Mouse (Mus musculus) G1E (cell line): ENCODE data around the gene Litaf. TPM values are rescaled to one million over a fixed set of nuclear protein-coding genes. Genes with fewer than 3 reads are reported as not detected.

Experiments
- ATAC-seq: 2 replicates; pipeline ENCODE4 v1.8.0; 2016; ENCODE audit warnings: mild to moderate bottlenecking; ENCODE audit not compliant: insufficient number of reproducible peaks, poor library complexity, low FRiP score, severe bottlenecking; ENCODE audit errors: extremely low read depth
- DNase-seq: peaks from one replicate; pipeline ENCODE4 v3.0.0; 2012; ENCODE audit warnings: low spot score
- H3K27me3 ChIP-seq: 2 replicates; pipeline ENCODE4 v1.6.1; 2012; ENCODE audit warnings: mild to moderate bottlenecking, low read length, inconsistent platforms; ENCODE audit not compliant: insufficient read depth
- H3K36me3 ChIP-seq: replicated peaks from 2 replicates; pipeline ENCODE3; 2012; ENCODE audit warnings: mild to moderate bottlenecking, inconsistent platforms
- H3K4me1 ChIP-seq: 2 replicates; pipeline ENCODE4 v1.6.1; 2012; ENCODE audit warnings: low read depth, low read length, inconsistent platforms, mixed read lengths; ENCODE audit not compliant: insufficient read depth
- H3K4me3 ChIP-seq: 2 replicates; pipeline ENCODE4 v1.5.1; 2012; ENCODE audit warnings: low read depth, mild to moderate bottlenecking, inconsistent platforms, low read length, moderate library complexity, mixed read lengths
- H3K9me3 ChIP-seq: replicated peaks from 2 replicates; pipeline ENCODE4 v1.6.1; 2012; ENCODE audit warnings: inconsistent platforms
- CTCF ChIP-seq: IDR thresholded peaks from 2 replicates; pipeline ENCODE4 v1.5.1; 2012; ENCODE audit warnings: low read depth, low read length, inconsistent platforms, mixed read lengths
- GATA1 ChIP-seq: IDR thresholded peaks from 2 replicates; pipeline ENCODE4 v1.6.1; 2012; ENCODE audit warnings: borderline replicate concordance, low read length, inconsistent platforms, mixed read lengths
- GATA2 ChIP-seq: IDR thresholded peaks from 2 replicates; pipeline ENCODE4 v1.6.1; 2012; ENCODE audit warnings: low read depth, low read length, inconsistent platforms, borderline replicate concordance
- POLR2AphosphoS5 ChIP-seq: IDR thresholded peaks from 2 replicates; pipeline ENCODE4 v1.6.1; 2012; ENCODE audit warnings: low read depth, low read length, inconsistent platforms; ENCODE audit not compliant: insufficient replicate concordance
- TAL1 ChIP-seq: conservative IDR thresholded peaks from 2 replicates; pipeline ENCODE4 v1.6.1; 2012; ENCODE audit warnings: low read depth, low read length, inconsistent platforms, mixed read lengths
- polyA plus RNA-seq: library from polyadenylated mRNA; stranded (reverse); fragments of >175 nt; gene quantifications from 2 replicates; pipeline ENCODE4 v1.2.3, GENCODE M21; 2012
- total RNA-seq, 2 experiments: library from RNA; stranded (forward) in 1 of 2; stranded (reverse) in 1 of 2; fragments of 200-1000 nt in 1 of 2; fragments of >200 nt in 1 of 2; fragmentation: Nextera tagmentation in 1 of 2; gene quantifications; 2 replicates each; pipeline ENCODE4 v1.2.3; 2014 to 2017

Gene Litaf
- total and polyA plus RNA-seq, 3 experiments: 0.13 to 0.87 TPM; not detected in 1

DNA sequence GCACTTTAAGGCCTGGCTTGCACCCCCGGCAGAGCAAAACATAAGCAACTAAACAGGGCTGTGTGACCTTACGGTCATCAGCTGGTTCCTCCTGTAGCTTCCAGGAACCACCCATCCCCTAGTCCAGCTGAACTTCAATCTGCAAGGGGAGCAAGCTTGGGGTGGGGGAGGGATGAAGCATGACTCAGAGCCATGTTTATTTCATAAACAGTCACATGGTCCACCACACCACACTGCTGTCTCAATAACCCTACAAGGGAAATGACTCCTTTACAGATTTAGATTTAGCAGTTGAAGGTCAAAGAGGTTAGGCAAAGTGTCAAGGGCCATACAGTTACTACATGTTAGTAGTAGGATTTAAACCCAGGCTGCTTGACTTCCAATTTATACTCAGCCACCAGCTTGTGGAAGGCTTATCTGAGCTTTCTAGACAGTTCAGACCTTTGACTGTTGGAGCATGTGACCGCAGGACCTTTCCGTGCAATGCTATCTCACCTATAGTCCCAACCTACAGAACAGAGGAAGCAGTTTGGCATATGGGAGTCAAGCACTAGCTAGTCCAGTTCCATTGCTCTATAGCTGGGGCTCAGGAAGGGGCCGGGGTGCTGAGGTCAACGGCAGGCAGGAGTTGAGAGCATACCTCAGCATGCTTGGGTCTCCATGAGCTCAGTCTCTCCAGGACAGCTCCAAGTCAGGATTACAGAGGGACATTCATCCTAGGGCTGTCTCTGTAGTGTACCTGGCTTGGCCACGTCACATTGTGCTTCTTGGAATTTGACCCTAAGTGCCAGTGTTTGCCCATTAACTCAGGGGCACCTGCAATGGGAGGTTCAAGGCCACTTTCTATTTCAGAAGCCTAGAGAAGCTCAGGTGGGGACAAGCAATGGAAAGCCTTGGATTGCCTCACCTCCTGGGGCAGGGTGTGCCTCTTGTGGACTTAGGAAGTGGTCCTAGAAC lies 64.0 kb downstream of the Litaf start:
- DNase-seq (no peak), ATAC-seq (no peak)
- no peaks in the 10 kb centered on the region for H3K36me3 ChIP-seq
- H3K9me3 ChIP-seq: no peaks in the 10 kb centered on the region
- TF ChIP-seq POLR2AphosphoS5 (no peak), CTCF (no peak), GATA2 (no peak), GATA1 (no peak), TAL1 (no peak)
- no peaks in the 10 kb centered on the region for H3K4me1 ChIP-seq
- peaks cover 6% of the 10 kb centered on the region for H3K27me3 ChIP-seq
- no peak overlapping the region for H3K4me3 ChIP-seq

DNA sequence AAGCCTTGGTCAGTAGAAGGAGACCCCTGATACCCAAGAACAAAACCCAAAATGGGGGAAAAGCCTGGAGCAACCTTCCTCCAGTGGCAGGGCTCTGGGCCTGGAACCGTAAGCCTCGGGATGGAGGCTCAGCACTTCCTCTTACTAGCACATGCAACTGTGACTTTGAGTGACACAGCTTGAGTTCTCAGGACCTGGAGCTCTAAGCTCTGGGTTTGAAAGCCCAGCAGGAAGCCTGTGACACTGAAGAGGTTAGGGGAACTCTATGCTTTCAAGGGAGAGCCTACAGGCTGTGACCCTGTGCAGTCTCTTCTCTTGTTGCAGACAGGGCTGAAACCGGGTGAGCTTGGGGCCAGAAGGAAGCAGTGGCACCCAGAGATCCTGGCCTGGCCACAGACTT lies 66.1 kb downstream of the Litaf start:
- Histone ChIP-seq H3K4me1 (no peaks in the 10 kb centered on the region), H3K9me3 (no peaks in the 10 kb centered on the region), H3K36me3 (no peaks in the 10 kb centered on the region), H3K27me3 (peaks cover 5% of the 10 kb centered on the region), H3K4me3 (no peak overlapping the region)
- no peak for TF ChIP-seq GATA1
- no peak for TF ChIP-seq GATA2
- TF ChIP-seq TAL1: no peak
- TF ChIP-seq POLR2AphosphoS5: no peak
- no peak for TF ChIP-seq CTCF
- DNase-seq (no peak), ATAC-seq (no peak)

DNA sequence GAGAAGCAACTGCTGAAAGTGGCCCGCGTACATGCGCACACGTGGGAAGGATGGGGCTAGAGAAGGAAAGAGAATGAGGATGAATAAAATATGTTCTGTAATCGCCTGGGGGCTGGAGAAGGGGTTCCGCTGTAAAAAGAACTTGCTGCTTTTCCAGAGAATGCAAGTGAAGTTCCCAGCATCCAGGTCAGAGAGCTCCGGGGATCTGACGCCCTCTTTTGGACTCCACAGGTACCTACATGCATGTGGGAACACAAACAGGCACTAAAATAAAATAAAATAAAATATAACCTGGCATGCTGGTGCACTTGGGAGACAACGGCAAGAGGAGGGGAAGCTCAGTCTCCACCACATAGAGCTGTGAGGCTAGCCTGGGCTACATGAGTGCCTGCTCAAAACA lies 67.7 kb downstream of the Litaf start:
- Histone ChIP-seq H3K36me3 (no peaks in the 10 kb centered on the region), H3K27me3 (0 out of 2 replicates have a peak, but pooled peaks cover 2% of the 10 kb centered on the region), H3K4me3 (no peak overlapping the region), H3K4me1 (no peaks in the 10 kb centered on the region; the same call in 1 of the 2 replicates), H3K9me3 (no peaks in the 10 kb centered on the region)
- DNase-seq (no peak), ATAC-seq (no peak)
- TF ChIP-seq CTCF (no peak), GATA1 (no peak), TAL1 (no peak), POLR2AphosphoS5 (no peak), GATA2 (no peak)

DNA sequence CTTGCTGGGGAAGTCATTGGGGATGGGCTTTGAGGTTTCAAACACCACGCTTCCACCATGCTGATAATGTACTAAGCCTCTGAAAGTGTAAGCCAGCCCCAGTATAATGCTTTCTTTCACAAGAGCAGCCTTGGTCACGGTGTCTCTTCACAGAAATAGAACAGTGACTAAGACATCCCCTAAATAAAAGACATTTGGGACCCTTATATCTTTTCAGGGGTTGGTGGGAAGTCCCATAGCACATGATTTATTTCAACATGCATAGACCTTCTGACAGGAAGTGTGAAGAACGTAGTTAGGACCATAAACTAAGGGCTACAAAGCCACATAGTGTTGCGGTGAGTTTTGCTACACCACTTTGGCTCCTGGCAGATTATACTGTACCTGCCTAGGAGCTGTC lies 69.4 kb downstream of the Litaf start:
- H3K9me3 ChIP-seq: no peaks in the 10 kb centered on the region
- H3K27me3 ChIP-seq: peaks cover 18% of the 10 kb centered on the region
- no peak for TF ChIP-seq POLR2AphosphoS5
- no peak for TF ChIP-seq TAL1
- no peak for TF ChIP-seq CTCF
- TF ChIP-seq GATA2: no peak
- ATAC-seq: no peak
- H3K4me1 ChIP-seq: peaks cover 16% of the 10 kb centered on the region
- no peak for DNase-seq
- H3K4me3 ChIP-seq: no peak overlapping the region
- H3K36me3 ChIP-seq: no peaks in the 10 kb centered on the region

DNA sequence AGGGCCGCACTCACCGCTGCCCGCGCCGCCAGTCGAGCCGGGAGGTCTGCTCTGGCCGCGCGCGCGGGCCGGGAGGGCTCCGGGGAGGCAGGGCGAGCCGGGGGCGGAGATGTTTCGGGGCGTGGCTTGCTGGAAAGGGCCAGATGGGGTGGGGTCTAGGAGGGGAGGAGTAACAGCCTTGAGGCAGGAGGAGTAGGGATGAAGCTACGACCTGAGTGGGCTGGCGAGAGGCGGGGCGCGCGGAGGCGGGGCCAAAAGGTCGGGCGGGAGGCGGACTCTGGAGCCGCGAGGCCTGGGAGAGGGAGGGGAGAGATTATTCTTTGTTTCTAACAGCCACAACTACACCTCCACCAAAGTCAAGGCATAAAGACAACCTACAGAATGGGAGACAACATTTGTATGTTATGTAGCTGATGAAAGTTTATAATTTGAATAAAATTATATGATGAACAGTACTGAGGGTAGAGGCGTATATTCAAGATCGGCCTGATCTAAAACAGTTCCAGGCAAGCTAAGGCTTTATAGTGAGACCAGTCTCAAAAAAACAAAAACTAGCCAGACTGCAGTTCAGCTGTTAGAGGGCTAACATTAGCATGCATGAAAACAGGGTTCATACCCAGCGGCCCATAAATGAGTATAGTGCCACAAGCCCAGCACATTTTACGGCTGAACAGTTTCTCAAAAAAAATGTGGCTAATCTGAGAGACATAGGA lies 72.8 kb downstream of the Litaf start:
- TF ChIP-seq CTCF (no peak), POLR2AphosphoS5 (no peak), TAL1 (no peak), GATA2 (no peak)
- H3K4me3 ChIP-seq: peak overlapping the region; percentile 69
- H3K36me3 ChIP-seq: no peaks in the 10 kb centered on the region
- peaks cover 30% of the 10 kb centered on the region for H3K27me3 ChIP-seq
- no peaks in the 10 kb centered on the region for H3K9me3 ChIP-seq
- H3K4me1 ChIP-seq: peaks cover 16% of the 10 kb centered on the region
- ATAC-seq (peak; percentile 89), DNase-seq (peak; percentile 82)

DNA sequence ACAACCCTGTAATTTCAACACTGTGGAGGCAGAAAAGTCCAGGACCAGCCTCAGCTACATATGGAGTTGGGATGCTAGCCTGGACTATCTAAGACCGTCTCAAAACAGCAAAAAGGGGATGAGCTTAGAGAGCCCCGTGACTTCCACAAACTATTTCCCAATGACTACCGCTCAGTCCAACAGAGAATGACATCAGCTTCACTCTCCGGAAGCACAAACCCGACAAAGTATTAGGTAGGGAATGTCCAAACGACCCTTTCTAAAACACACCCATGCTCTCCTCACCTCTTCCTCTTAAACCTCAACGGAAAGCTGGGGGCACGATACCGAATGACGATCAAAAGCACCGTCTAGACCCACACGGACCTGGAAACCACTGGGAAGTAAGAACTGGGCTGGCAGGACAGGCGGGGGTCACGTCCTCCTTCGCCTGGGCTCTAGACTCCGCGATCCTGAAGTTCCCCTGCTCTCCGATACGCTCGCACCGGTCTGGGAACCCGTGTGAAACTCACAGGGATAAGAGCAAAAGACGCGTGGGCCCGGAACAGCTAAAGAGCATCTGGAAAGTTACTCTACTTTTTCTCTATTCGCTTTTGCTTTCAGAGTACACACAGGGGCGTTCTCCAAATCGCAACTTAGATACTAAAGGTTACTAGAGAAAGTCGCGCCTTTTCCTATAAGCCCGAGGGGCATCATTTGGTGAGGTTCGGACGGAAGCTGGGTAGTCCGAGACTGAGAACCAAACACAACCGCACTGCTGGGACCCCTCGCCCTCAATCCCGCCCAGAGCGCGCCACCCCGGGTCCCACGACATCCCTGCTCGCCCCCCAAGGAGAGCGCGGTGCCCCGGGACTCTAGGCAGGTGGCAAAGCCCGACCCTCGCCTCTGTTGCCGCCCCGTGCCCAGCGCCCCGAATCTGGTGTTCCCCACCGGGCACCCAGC lies 73.6 kb downstream of the Litaf start:
- H3K4me3 ChIP-seq: peak overlapping the region; percentile 69
- no peaks in the 10 kb centered on the region for H3K9me3 ChIP-seq
- peaks cover 16% of the 10 kb centered on the region for H3K4me1 ChIP-seq
- H3K27me3 ChIP-seq: peaks cover 30% of the 10 kb centered on the region
- no peak for TF ChIP-seq CTCF
- ATAC-seq: no peak
- no peaks in the 10 kb centered on the region for H3K36me3 ChIP-seq
- no peak for DNase-seq
